Mouse (Mus musculus) CD8-positive naive resting alpha-beta T cell, adult 2 months (primary cell): ENCODE measurements around the gene Chst12.

Experiments
- DNase-seq, 2 experiments: peaks; one replicate each; pipeline ENCODE4 v3.0.0; 2022; ENCODE audit warnings: low read depth in 2 of 2, low spot score in 2 of 2

Gene Chst12

DNA sequence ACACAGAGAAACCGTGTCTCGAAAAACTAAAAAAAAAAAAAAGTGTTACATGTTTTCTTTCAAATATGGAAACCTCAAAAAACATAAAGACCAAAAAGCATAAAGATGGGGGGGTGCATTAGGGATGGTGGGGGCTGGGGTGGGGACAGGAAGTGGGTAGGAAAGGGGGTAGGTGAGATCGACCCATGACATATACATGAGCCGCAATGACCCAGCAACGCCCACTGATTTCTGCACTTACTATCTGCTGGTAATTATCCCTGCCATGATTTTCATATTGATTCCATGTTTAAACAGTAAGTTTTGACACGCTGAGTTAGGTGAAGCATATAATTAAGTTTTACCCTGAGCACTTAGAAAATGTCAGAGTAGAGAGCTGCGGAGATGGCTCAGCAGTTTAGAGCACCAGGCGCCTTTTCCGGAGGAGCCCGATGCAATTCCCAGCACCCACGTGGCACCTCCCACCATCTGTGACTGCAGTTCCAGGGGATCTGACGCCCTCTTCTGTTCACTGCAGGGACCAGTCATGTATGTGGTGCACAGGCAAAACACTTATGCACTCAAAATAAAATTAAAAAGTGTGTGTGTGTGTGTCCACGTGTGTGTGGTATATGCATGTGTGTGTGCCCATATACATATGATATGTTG is 65.0 kb downstream of the Chst12 start:
- DNase-seq, result peak in 1 of 2 experiments; percentile 53

DNA sequence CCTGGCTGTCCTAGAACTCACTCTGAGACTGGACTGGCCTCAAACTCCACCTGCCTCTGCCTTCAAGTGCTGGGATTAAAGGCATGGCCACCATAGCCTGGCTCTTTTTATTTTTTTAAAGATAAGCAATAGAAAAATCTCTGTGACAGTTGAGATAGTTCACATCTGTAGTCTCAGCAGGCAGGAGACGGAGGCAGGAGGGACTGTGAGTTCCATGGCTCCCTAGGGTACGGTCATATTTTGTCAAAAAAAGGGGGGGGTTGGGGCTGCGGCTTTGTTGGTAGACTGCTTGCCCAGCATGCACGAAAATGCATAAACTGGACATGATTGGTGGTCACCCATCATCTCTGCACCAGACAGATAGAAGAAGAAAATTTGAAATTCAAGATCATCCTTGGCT is 65.9 kb downstream of the Chst12 start:
- no peak for DNase-seq

DNA sequence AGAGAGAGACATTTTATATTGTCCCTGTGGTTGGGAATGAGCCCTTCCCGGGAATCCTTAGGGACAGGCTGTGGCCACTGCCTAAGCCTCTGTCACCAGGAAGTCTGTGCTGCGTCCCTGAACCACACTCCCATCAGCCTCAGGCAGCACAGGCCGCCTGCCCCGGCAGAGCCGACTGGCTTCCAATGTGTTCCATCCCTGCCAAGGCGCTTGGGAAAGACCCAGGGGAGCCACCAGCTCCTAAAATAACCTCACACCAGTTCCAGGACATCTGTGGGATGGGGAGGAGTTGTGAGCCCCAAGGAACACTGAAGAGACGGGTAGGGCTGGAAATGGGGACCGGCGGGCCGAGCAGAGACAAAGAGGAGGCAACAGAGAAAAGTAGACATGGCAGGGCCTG is 66.3 kb downstream of the Chst12 start:
- no peak for DNase-seq

DNA sequence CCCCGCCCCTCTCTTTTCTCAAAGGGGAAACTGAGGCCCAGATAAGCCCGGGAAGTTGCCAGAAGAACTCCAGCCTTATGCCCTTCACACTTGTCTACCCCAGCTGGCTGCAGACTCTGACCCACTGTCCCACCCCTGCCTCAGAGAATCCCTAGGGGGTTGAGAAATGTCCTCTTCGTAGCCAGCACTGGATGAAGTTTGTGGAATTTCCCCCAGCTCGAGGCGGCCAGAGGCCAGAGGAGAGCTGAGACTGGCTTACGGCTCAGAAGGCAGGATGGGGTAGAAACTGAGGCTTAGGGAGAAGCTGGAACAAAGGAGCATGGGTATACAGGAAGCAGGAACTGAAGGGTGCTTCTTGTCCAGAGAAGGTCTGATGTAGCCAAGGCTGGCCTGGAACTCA is 67.3 kb downstream of the Chst12 start:
- DNase-seq, result no peak
